ENCODE assay signal across 9 mouse cellular contexts in genomic region chr2:166952151-166952550, GRCm38 (mm10).
"Had no signal": no experiment of that assay in that cellular context is flagged by ENCODE, and none has a peak within 500 bp of the region (broad histone marks: within the 10 kb centered on the region; RNA-seq: fewer than 3 reads in every experiment).

No protein-coding gene starts in this region.

- H3K9ac ChIP-seq: intestine, embryonic 15.5 days; liver, embryonic 13.5 days had no signal

- H3K9me3 ChIP-seq: intestine, embryonic 15.5 days; liver, embryonic 13.5 days had no signal

- H3K27me3 ChIP-seq: intestine, embryonic 15.5 days; liver, embryonic 13.5 days had no signal

- H3K4me1 ChIP-seq: intestine, embryonic 15.5 days; liver, embryonic 13.5 days had no signal

- H3K27ac ChIP-seq: intestine, embryonic 15.5 days; liver, embryonic 13.5 days had no signal

- ATAC-seq: intestine, embryonic 15.5 days had no signal

- H3K4me3 ChIP-seq: intestine, embryonic 15.5 days; liver, embryonic 13.5 days had no signal

- H3K4me2 ChIP-seq: intestine, embryonic 15.5 days; liver, embryonic 13.5 days; midbrain, embryonic 11.5 days had no signal

- DNase-seq: liver, embryonic 13.5 days; lung, adult 2 months; lung, postnatal 14 days; lung, postnatal 4 days; midbrain, embryonic 14.5 days; thymus, adult 18-20 months; thymus, postnatal 36 days had no signal
